Mouse (Mus musculus) thymus, adult 2 months (tissue): ENCODE data around the gene Itpr1.

Experiments
- CTCF ChIP-seq: fragments of 200-500 bp; IDR thresholded peaks from 2 replicates; pipeline ENCODE4 v1.5.1; 2012; ENCODE audit warnings: mild to moderate bottlenecking, control low read depth, low read length, moderate library complexity, borderline replicate concordance; ENCODE audit not compliant: control insufficient read depth, poor library complexity, insufficient read depth; ENCODE audit errors: extremely low read depth
- POLR2A ChIP-seq: fragments of 200-500 bp; IDR thresholded peaks from 2 replicates; pipeline ENCODE4 v1.6.1; 2012; ENCODE audit warnings: mild to moderate bottlenecking, low read length, control low read depth, moderate library complexity; ENCODE audit not compliant: control insufficient read depth, poor library complexity, insufficient read depth; ENCODE audit errors: extremely low read depth

- TF ChIP-seq POLR2A (no peak), CTCF (no peak)
These were observed 379.3 kb downstream of the Itpr1 start for GRCm38 (mm10) chr6:108592227-108592626.
